Mouse (Mus musculus) right cerebral cortex, postnatal 14 days (tissue): ENCODE data around the gene Dab1.
A peak's percentile ranks its signal among the peaks of the same experiment; 100 is the strongest.

Experiments used
- DNase-seq: peaks from one replicate; pipeline ENCODE4 v3.0.0; 2022

Dab1 gene

GRCm38 (mm10) chr4:103702137-103702536, 83.0 kb downstream of the Dab1 start:
- DNase-seq: no peak

- no peak for DNase-seq
These were observed 85.3 kb downstream of the Dab1 start for GRCm38 (mm10) chr4:103704477-103704876.

- no peak for DNase-seq
These were observed 87.3 kb downstream of the Dab1 start for GRCm38 (mm10) chr4:103706501-103706900.

- DNase-seq: no peak
These were observed 88.0 kb downstream of the Dab1 start for GRCm38 (mm10) chr4:103707140-103707539.

GRCm38 (mm10) chr4:103711353-103711752, 92.2 kb downstream of the Dab1 start:
- no peak for DNase-seq

- no peak for DNase-seq
These were observed 94.8 kb downstream of the Dab1 start for GRCm38 (mm10) chr4:103713921-103714320.

GRCm38 (mm10) chr4:103714991-103715390, 95.8 kb downstream of the Dab1 start:
- DNase-seq: no peak

GRCm38 (mm10) chr4:103715568-103715967, 96.4 kb downstream of the Dab1 start:
- DNase-seq: no peak

GRCm38 (mm10) chr4:103722738-103723137, 103.6 kb downstream of the Dab1 start:
- no peak for DNase-seq

GRCm38 (mm10) chr4:103726486-103726885, 107.3 kb downstream of the Dab1 start:
- no peak for DNase-seq

- no peak for DNase-seq
These were observed 118.0 kb downstream of the Dab1 start for GRCm38 (mm10) chr4:103737185-103737584.

- no peak for DNase-seq
These were observed 132.2 kb downstream of the Dab1 start for GRCm38 (mm10) chr4:103751249-103751855.

- no peak for DNase-seq
These were observed 135.4 kb downstream of the Dab1 start for GRCm38 (mm10) chr4:103754561-103754960.

GRCm38 (mm10) chr4:103757241-103757640, 138.1 kb downstream of the Dab1 start:
- no peak for DNase-seq

- DNase-seq: no peak
These were observed 143.3 kb downstream of the Dab1 start for GRCm38 (mm10) chr4:103762416-103762815.

GRCm38 (mm10) chr4:103775712-103776111, 156.6 kb downstream of the Dab1 start:
- DNase-seq: no peak

GRCm38 (mm10) chr4:103781398-103781797, 162.2 kb downstream of the Dab1 start:
- no peak for DNase-seq

GRCm38 (mm10) chr4:103783561-103784247, 164.5 kb downstream of the Dab1 start:
- no peak for DNase-seq

GRCm38 (mm10) chr4:103793589-103794312, 174.6 kb downstream of the Dab1 start:
- no peak for DNase-seq

- DNase-seq: peak; percentile 45
These were observed 177.3 kb downstream of the Dab1 start for GRCm38 (mm10) chr4:103796416-103796815.

GRCm38 (mm10) chr4:103802439-103802838, 183.3 kb downstream of the Dab1 start:
- no peak for DNase-seq

GRCm38 (mm10) chr4:103804461-103804860, 185.3 kb downstream of the Dab1 start:
- no peak for DNase-seq

GRCm38 (mm10) chr4:103822669-103823068, 203.5 kb downstream of the Dab1 start:
- DNase-seq: no peak

- no peak for DNase-seq
These were observed 219.2 kb downstream of the Dab1 start for GRCm38 (mm10) chr4:103838377-103838776.
